Mouse (Mus musculus) stomach, postnatal 0 days (tissue): Measurements from ENCODE around the gene Dna2.
"Not testable (repeated sequence)": the region's sequence is repeated elsewhere in the genome, so short reads cannot be mapped to it uniquely, and the experiment has no call there.

Source experiments
- CTCF ChIP-seq: IDR thresholded peaks from 2 replicates; pipeline ENCODE4 v1.5.1; 2016; ENCODE audit warnings: antibody characterized with exemption, low read depth, mild to moderate bottlenecking, moderate library complexity
- EP300 ChIP-seq: optimal IDR thresholded peaks from 2 replicates; pipeline ENCODE3; 2016; ENCODE audit warnings: antibody characterized with exemption

GRCm38 (mm10) chr10:62908896-62909295 lies 37.9 kb upstream of the Dna2 start, which contains the start of gene Tet1:
- not testable (repeated sequence) for TF ChIP-seq CTCF, EP300
